Mouse (Mus musculus) frontal cortex, adult 2 months (tissue): ENCODE data around the gene Dnase1l2. TPM values are rescaled to one million over a fixed set of nuclear protein-coding genes. Genes with fewer than 3 reads are reported as not detected.
"Not testable (repeated sequence)": the region's sequence is repeated elsewhere in the genome, so short reads cannot be mapped to it uniquely, and the experiment has no call there.

Experiments
- DNase-seq, 2 experiments: peaks; one replicate each; pipeline ENCODE4 v3.0.0; 2022; ENCODE audit warnings: low spot score in 1 of 2; ENCODE audit errors: extremely low spot score in 1 of 2
- polyA plus RNA-seq: library from polyadenylated mRNA; depleted of rRNA; stranded (reverse); fragments of >200 nt; gene quantifications from 2 replicates; pipeline ENCODE4 v1.2.3, GENCODE M21; 2012

The Dnase1l2 gene
- polyA plus RNA-seq, 1 experiment = 18.3 TPM

DNA sequence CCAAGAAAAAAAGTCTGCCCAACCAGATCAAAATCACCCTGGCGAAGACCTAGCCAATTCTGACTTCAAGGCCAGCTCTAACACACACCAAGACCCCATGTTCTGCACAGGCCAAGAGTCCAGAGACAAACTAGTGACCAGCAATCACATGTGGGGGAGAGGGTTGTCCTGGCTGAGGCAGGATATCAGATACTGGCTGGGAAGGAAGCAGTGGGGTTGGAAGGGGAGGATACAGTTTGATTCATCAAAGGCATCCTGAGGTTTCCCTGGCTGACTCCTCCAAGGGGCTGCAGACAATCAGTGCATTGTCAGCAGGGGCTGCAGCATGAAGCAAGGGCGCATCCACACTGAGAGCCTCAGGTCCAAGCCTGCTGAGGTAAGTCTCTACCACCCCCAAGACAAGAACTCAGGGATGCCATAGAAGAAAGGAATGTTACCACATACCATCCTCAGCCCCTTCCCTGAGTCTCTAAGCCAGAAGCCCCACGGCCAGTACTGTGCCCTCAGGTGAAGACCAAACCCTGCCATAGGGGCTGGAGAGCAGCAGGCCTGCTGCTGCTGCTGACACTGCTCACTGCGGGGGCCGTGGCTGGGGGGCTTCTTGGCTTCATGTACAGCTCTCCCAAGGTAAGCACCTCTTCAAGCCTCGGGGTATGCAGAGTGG is 30.8 kb upstream of the Dnase1l2 start, which contains the start of gene Bricd5:
Bricd5 (plus strand) TSS at position 273 of the 664 bp plus-strand sequence.
- DNase-seq = no peak

DNA sequence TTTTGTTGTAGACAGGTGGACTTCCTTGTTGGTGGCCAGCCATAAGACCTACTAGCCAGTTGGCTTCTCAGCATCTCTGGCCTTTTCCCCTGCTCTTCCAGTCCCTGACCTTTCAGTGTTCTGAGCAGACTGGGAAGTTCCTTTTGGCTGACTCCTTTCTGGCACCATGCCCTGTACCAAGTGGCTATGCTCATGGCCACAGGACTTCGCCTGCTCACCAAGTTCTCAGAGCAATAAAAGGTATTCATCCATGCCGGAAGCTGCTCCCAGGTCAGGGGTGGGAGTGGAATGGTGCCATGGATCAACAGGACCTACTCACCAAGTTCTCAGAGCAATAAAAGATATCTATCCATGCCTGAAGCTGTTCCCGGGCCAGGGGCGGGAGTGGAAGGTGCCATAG is 29.6 kb upstream of the Dnase1l2 start:
- peak in 1 of 2 experiments; percentile 32 for DNase-seq

DNA sequence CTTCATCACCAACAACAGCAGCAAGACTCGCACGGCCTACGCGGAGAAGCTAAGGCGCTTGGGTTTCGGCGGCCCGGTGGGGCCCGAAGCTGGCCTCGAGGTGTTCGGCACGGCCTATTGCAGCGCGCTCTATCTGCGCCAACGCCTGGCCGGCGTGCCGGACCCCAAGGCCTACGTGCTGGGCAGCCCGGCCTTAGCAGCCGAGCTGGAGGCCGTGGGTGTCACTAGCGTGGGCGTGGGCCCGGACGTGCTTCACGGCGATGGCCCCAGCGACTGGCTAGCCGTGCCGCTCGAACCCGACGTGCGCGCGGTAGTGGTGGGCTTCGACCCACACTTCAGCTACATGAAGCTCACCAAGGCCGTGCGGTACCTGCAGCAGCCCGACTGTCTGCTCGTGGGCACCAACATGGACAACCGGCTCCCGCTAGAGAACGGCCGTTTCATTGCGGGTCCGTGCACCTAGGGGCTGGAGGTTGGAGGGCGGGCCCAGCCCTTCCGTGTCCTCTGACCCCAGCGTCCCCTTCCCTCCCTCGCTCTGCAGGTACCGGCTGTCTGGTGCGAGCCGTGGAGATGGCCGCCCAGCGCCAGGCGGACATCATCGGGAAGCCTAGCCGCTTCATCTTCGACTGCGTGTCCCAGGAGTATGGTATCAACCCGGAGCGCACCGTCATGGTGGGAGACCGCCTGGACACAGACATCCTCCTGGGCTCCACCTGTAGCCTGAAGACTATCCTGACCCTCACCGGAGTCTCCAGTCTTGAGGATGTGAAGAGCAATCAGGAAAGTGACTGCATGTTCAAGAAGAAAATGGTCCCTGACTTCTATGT is 28.0 kb upstream of the Dnase1l2 start:
- DNase-seq = peak in 1 of 2 experiments; percentile 36

DNA sequence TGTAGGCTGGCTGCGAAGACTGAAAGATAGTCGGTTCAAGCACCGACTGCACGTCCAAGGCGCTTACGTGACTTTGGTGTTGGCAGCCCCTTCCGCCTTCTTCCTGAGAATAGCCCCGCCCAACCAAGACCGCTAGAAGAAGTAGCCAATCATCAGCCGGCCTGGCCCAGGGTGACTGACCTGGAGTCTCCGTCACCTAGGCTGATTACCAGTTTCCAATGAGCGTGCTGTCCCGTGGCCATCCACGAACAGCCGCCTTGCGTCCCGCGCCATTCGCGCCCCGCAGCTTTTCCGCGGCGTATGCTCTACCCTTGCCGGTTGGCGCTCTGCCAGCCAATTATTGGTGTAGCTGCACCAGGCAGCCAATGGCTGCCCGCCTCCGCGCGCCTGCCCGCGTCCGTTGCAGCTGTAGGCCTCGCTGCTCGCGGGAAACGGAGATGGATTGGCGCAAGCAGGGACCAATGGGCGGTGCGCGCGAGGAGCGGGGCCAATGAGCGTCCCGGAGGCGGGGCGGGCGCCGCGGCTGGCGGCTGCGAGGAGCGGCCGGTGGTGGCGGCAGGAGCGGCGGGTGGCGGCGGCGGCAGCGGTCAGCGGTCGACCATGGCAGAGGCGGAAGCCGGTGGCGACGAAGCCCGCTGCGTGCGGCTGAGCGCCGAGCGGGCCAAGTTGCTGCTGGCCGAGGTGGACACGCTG is 27.2 kb upstream of the Dnase1l2 start, which contains the start of the genes E4f1 and Pgp:
E4f1 (minus strand) TSS at position 404 of the 693 bp plus-strand sequence.
Pgp (plus strand) TSS at position 483 of the 693 bp plus-strand sequence.
- peak; percentile 98 to 99 for DNase-seq

DNA sequence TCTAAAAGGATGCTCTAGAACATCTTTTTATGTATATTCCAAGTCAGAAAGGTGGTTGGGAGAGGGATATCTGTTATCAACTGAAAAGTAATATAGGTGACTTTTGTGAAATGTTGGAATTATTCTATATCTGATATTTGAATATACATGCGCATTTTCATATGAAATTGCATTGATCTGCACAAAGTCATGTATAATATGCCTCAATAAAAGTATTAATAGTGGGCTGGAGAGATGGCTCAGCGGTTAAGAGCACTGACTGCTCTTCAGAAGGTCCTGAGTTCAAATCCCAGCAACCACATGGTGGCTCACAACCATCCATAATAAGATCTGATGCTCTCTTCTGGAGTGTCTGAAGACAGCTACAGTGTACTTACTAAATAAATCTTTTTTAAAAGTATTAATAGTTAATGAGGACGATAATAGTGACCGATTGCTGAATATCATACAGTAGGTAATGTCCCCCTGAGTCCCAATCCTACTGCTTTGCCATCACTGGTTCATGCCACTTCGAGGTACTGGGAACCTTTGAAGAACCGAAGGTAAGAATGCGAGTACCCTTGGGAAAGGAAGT is 26.5 kb upstream of the Dnase1l2 start:
- DNase-seq = no peak

DNA sequence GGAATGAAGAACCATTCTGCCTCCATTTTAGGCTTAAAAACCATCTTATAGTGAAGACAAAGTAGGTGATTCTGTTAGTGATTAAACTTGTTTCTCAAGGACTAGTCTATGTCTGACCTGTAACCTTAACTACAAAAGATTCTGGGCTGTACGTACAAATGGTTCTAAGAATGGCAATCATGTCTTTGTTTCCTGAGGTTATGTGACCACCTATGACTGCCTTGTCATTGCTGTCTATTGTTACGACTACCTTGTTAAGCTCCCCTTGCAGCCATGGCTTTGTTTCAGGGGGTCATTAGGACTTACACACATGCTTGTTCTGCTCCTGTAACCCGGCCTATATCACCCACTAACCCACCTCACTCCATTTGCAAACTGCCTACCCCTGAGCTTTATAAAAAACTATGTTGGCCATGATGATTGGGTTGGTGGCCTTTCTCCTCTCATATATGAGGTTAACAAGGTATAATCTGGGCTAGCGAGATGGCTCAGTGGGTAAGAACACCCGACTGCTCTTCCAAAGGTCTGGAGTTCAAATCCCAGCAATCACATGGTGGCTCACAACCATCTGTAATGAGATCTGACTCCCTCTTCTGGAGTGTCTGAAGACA is 25.8 kb upstream of the Dnase1l2 start:
- no peak for DNase-seq

DNA sequence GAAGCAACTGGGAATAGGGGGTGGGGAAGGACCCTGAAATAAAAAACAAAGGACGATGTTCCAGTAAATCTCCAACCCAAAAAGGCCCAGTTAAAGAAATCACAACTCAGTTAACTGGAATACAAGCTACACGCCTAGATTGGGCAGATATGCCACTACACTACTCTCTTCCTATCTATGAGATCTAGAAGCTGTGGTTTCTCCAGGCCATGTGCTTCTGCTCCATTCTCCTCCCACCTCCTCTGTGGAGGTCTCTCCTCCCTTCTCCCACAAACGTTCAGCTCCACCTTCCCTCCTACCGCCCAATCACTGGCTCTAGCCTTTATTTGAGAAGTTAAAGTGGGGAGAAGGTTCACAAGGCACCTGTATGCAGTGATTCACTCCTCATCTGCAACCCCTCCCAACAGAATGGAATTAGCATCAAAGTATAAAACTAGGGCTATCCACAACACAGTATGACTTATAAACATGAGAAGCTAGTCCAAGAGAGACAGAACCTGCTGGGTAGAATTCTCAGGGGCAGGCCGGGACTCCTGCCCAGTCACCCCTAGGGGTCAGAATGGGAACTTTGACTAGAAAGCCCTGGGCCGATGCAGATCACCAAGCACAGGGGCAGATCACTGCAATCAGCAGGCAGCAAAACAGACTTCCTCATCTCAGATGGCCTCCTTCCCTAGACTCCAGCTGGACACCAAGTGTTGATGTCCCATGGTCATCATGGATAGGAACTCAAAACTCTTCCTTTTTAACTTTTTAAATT is 20.6 kb upstream of the Dnase1l2 start:
- DNase-seq = no peak

DNA sequence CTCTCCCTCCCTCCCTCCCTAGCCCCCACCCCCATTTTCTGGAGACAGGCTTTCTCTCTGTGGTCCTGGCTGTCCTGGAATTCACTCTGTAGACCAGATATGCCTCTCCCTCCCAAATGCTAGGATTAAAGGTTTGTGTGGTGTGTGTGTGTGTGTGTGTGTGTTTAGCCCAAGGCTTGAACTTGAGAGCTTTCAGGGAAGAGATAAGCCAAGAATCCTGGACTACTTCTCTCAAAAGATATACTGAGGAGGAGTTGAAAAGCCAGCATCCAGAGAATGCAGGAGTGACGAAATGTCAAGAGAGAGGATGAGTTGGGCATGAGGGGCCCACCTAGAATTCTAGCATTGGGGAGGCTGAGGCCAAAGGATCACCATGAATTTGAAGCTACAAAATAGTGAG is 20.0 kb upstream of the Dnase1l2 start:
- DNase-seq = no peak

DNA sequence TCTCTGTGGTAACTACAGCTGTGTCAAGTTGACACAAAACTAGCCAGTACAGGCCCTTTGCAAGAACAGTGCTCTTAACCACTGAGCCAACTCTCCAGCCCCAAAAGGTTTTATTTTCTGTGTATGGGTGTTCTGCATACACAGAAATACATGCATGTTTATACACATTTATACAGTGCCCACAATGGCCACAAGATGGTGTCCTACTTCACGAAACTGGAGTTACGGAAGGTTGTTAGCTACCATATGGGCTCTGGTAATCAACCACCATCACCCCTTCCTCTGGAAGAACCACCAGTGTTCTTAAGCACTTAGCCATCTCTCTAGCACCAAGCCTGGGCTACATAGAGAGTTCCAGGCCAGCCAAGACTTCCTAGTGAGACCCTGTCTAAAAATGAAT is 18.7 kb upstream of the Dnase1l2 start:
- DNase-seq = peak in 1 of 2 experiments; percentile 33

DNA sequence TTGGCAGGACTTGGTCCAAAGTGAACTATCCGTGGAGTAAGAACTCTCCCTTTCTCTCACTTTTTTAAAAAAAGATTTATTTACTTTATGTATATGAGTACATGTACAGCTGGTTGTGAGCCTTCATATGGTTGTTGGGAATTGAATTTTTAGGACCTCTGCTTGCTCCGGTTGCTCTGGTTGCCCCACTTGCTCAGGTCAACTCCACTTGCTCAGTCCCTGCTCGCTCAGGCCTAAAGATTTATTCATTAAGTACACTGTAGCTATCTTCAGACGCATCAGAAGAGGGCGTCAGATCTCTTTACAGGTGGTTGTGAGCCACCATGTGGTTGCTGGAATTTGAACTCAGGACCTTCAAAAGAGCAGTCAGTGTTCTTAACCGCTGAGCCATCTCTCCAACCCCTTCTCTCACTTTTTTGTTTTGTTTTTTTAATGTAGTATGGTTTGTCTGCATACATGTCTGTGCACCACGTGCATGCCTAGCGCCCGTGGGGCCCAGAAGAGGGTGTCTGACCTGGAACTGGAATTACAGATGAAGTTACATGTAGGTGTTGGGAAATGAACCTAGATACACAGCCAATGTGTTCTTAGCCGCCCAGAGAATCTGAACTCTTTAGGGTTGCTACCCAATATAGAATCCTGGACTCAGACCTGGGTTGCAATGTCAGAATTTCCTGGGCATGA is 12.8 kb upstream of the Dnase1l2 start:
- DNase-seq = not testable (repeated sequence)

DNA sequence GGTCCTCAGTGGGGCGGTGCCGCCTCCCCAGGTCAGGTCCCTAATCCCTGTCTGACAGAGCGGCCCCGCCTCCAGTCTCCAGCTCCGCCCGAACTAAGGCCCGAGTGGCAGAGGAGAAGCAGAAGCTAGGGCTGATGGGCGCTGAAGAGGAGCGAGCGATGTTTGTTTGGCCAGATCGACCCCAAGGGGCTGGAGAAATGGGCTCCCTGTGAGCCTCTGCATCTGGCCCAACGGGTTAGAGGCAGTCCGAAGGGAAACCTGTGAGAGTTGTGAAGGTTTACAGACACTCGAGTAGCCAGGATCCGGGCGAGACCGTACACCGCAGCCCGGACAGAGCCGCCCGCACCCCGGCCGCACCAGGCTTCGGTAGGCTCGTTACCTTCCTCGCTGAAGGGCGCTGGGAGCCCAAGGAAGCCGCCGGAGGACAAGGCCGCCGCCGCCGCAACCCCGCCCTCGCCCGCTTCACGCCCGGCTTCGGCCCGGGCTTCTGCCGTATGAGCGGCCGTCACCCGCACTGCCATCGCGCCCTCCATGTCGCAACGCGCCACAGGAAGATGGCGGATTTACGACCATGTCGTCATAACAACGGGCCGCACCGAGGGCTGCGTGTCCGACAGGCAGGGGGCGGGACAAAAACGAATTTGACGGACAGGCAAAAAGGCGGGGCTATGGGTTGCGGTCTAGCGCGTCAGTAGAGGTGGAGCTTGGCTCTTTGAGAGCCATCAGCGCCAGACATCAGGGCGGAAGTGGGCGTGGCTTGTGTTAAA is 12.0 kb upstream of the Dnase1l2 start:
- DNase-seq = peak; percentile 98 to 99

DNA sequence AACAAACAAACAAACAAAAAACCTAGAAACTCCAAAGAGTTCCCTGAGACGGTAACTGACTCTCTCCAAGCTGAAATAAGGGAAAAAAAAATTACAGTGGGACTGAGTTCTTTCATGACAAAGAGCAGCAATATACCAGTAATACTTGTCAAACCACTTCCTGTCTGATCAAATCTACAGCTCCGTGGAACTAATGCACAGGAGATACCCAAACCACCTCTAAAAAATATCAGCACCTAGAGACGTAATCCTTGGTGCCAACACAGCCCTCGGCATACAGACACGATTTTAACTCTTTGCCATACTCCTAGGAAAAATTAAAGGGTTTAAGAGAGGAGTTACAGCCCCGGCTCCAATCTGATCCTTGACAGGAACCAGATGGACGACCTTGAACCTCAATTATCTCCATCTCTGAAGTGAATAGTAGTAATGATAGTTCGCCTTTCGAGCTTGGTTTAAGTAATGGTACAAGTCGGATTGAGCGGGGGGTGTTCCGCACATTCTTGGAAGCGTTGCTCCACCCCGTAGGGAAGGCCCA is 11.4 kb upstream of the Dnase1l2 start:
- no peak for DNase-seq

DNA sequence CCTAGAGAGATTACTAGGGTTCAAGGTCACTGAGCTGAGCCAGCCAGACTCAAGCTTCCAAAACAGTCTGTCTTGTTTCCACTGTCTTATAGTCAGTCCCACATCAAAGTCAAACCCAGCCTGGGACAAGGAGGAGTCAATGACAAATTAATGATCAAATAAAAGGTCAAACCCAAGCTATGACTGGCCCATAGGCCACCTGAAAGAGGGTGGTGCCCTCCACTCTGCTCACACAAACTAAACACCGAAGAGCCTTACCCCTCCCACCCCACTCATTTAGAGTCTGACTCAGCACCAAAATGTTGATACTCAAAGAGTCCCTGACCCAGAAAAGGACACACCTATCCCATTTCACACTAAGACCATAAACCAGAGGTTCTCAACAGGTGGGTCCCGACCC is 10.5 kb upstream of the Dnase1l2 start:
- DNase-seq = no peak

DNA sequence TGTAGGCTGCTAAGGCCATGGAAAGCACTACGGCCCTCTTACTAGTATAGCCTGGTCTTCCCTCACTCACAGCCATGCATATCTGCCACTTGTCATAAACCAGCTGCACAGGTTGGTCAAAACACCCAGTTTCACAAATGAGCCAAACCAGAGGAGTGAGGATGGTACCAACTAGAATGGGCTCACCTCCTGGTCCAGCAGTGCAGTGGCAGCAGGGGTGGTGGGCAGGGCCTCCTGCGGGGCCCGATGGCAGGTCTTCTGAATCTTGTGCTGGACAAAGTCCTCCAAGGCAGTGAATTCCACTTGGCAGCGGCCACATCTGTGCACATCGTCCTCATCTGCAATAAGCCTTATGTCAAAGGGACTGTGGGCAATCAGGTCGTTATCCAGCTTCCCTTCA is 8.3 kb upstream of the Dnase1l2 start:
- DNase-seq = no peak

DNA sequence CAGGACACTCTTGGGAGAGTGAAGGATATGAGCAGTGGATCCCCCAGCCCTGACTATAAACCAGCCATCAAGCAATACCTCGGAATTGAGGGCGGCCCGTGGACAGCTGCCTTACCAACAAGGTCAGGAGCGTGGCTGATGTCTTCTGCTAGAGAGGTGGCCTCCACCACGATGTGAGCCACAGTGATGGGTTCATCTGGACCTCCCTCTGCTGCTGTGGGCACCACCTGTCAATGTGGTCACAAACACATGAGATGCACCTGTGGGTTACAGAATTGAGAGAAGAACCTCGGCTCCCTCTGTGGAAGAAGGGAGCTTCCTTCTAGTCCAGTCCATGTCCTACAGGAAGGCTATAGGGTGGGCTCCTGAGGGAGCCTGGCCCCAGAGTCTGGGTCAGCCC is 6.6 kb upstream of the Dnase1l2 start:
- no peak for DNase-seq

DNA sequence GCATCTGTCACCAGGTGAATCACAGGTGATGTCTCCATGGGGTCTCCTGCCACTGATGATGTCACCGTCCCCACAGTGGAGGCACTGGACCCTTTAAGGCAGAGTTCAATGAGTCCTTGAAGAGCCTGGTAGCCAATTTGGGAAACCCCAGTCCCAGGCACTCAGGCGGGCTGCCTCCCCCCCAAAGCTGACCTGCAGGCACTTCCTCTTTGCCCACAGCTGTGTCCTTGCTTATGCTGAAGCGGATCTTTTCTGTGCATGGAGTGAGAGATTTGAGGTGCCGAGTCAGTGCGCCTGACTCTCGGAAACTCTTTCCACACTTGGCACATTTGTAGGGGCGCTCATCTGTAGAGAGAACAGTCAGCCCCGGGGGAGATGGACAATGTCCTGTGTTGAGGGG is 3.7 kb upstream of the Dnase1l2 start:
- no peak for DNase-seq

DNA sequence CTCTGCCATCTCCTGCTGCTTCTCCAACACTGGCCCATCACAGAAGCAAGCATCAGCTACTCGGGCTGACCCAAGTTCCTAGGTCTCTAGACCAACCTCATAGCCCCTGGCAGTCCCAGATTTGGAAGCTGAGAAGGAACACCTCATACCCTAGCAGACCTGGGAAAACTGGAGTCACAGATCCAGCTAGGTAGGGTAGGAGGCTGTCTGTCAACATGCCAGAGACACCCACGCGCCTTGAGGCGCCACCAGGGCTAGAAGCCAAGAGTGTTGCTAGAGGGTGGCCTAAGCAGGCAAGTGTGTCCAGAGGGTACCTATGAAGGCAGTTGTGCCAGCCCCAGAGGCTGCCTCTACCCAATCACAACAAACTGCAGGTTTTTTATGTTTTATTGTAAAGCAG is 504 bp upstream of the Dnase1l2 start:
- peak; percentile 46 to 67 for DNase-seq

DNA sequence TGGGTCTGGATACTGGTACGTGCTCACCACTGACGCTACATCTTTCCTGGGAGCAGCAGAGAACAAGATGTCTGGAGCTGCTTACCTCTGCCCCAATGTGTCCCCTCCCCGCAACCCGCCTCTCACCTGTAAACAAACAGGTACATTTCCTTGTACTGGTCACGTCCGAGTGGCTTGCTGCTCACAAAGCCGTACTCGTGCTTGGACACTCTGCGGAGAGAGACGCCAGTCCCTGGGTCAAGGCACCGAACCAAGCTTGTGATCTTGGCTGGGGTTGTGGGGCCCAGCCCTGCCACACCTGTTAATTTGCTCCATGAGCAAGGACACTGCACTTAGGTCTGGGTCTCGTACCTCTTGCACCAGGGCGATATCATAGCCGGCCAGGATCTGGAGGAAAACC is 798 bp downstream of the Dnase1l2 start:
- no peak for DNase-seq
